Mouse (Mus musculus) thymus, adult 2 months (tissue): ENCODE measurements around the gene Lsm2. TPM values are rescaled to one million over a fixed set of nuclear protein-coding genes. Genes with fewer than 3 reads are reported as not detected.
"Not testable (repeated sequence)": the region's sequence is repeated elsewhere in the genome, so short reads cannot be mapped to it uniquely, and the experiment has no call there.

ENCODE experiments used
- DNase-seq: peaks from one replicate; pipeline ENCODE4 v3.0.0; 2021
- H3K27ac ChIP-seq: fragments of 200-500 bp; 2 replicates; pipeline ENCODE4 v1.5.1; 2012; ENCODE audit warnings: low read length, control low read depth; ENCODE audit not compliant: control insufficient read depth, insufficient read depth
- H3K27me3 ChIP-seq: fragments of 200-500 bp; 2 replicates; pipeline ENCODE4 v1.6.1; 2012; ENCODE audit warnings: mild to moderate bottlenecking, low read length, moderate library complexity, mixed read lengths; ENCODE audit not compliant: control insufficient read depth, insufficient read depth
- H3K36me3 ChIP-seq: fragments of 200-500 bp; 2 replicates; pipeline ENCODE4 v1.6.1; 2012; ENCODE audit warnings: mild to moderate bottlenecking, low read length, moderate library complexity; ENCODE audit not compliant: control insufficient read depth, insufficient read depth
- H3K4me1 ChIP-seq: fragments of 200-500 bp; replicated peaks from 2 replicates; pipeline ENCODE4 v1.6.1; 2012; ENCODE audit warnings: low read length; ENCODE audit not compliant: control insufficient read depth, insufficient read depth
- H3K4me3 ChIP-seq: fragments of 200-500 bp; 2 replicates; pipeline ENCODE4 v1.5.1; 2012; ENCODE audit warnings: mild to moderate bottlenecking, low read length, control low read depth, moderate library complexity; ENCODE audit not compliant: control insufficient read depth, insufficient read depth
- CTCF ChIP-seq: fragments of 200-500 bp; IDR thresholded peaks from 2 replicates; pipeline ENCODE4 v1.5.1; 2012; ENCODE audit warnings: mild to moderate bottlenecking, control low read depth, low read length, moderate library complexity, borderline replicate concordance; ENCODE audit not compliant: control insufficient read depth, poor library complexity, insufficient read depth; ENCODE audit errors: extremely low read depth
- POLR2A ChIP-seq: fragments of 200-500 bp; IDR thresholded peaks from 2 replicates; pipeline ENCODE4 v1.6.1; 2012; ENCODE audit warnings: mild to moderate bottlenecking, low read length, control low read depth, moderate library complexity; ENCODE audit not compliant: control insufficient read depth, poor library complexity, insufficient read depth; ENCODE audit errors: extremely low read depth
- WGBS: fragments of 180-500 bp; shearing (Covaris S2); methylation state at CpG from one replicate; pipeline ENCODE4 v1.1.7; 2018; 5-methylcytosine and 5-hydroxymethylcytosine counted together
- polyA plus RNA-seq: library from polyadenylated mRNA; depleted of rRNA; stranded (reverse); fragments of >200 nt; gene quantifications from 2 replicates; pipeline ENCODE4 v1.2.3, GENCODE M21; 2012

The Lsm2 gene
- polyA plus RNA-seq, 1 experiment = 207 TPM

- TF ChIP-seq POLR2A = peak; percentile 38; the same call in 1 of the 2 replicates
- H3K4me1 ChIP-seq = peaks cover 38% of the 10 kb centered on the region
- WGBS = 2% methylated on average over 30 of the region's 32 CpGs
- not testable (repeated sequence) for H3K27me3 ChIP-seq, DNase-seq
- H3K36me3 ChIP-seq = peaks cover 17% of the 10 kb centered on the region
- peak overlapping the region; percentile 90 for H3K27ac ChIP-seq
- peak overlapping the region; percentile 85 for H3K4me3 ChIP-seq
Observed at GRCm38 (mm10) chr17:34999871-35000716, 18.4 kb downstream of the Lsm2 start.

DNA sequence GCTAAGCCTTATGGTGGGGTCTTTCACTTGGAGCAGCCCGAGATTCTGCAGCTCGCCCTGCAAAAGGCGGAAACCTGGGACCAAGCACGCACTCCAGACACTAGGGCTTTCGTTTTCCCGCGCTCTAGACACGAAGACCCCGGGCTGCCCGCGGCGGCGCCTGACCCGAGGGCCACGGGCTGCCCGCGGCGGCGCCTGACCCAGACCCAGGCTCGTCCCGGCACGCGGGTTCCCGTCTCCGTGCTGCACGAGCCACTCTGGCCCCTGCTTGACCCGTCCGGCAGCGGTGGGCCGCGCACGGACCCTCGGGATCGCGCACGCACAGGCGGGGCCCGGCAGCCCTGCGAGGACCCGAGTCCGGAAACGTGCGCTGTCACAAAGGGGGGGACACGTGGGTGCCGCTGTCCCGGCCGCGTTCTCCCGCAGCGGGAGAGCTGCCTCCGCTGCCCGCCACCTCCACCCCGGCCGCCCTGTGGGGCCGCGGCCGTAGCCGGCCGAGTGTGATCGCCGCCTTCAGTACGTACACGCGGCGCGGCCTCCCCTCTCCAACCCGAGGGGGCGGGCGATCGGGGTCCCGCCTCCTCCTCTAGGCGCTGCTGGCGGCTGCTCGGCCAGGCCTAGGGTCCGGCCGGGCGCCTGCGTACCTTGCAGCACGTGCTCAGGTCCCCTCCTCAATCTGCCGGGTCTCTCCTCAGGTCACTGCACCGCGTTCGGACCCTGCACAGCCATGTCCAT lies 19.2 kb downstream of the Lsm2 start, which contains the start of gene Vars:
Gene Vars (plus strand): TSS at position 271 of the 735 bp plus-strand sequence.
- under 1% methylated on average over 83 of the region's 83 CpGs for WGBS
- DNase-seq = peak; percentile 80
- Histone ChIP-seq H3K36me3 (peaks cover 22% of the 10 kb centered on the region), H3K4me3 (peak within 1 kb of the TSS; percentile 85), H3K4me1 (peaks cover 38% of the 10 kb centered on the region), H3K27me3 (no peaks in the 10 kb centered on the region), H3K27ac (peak within 1 kb of the TSS; percentile 90)
- TF ChIP-seq POLR2A = no peak
- no peak; the same call in 1 of the 2 replicates for TF ChIP-seq CTCF

GRCm38 (mm10) chr17:35001452-35002152 lies 19.9 kb downstream of the Lsm2 start:
- TF ChIP-seq CTCF (0 out of 2 replicates have a peak, but pooled peaks have one; percentile 10), POLR2A (no peak; the same call in 1 of the 2 replicates)
- H3K36me3 ChIP-seq = peaks cover 22% of the 10 kb centered on the region
- H3K4me3 ChIP-seq = peak overlapping the region; percentile 85
- under 1% methylated on average over 35 of the region's 35 CpGs for WGBS
- peak; percentile 40 for DNase-seq
- peak overlapping the region; percentile 63 for H3K27ac ChIP-seq
- H3K27me3 ChIP-seq = no peaks in the 10 kb centered on the region
- peaks cover 36% of the 10 kb centered on the region for H3K4me1 ChIP-seq

DNA sequence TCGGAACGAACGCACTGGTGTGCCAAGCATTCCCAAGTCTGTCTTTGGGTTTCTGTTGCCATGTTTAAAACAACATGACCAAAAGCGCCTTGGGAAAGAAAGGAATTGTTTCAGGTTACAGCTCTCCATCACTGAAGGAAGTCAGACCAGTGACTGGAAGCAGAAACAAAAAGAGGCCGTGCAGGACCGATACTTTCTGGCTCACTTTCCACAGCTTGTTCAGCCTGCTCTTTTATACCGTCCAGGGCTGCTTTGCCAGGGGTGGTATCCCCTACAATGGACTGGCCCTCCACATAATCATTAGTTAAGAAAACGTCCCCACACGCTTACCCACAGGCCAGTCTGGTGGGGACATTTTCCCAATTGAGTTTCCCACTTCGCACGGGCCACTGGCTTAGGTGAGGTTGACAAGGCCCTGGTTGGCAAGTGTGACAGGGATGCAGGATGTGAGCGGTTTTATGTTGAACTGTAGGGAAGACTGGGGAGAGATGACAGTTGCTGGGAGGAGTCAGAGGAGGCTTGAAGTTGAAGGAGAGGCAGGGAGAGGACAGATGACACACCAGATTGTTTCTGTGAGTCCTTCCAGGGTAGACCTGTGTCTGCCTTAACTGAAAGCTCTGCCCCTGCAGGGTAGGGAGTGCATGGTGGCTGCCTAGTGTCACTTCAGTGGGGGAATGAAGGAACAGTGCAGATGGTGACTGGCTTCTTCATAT lies 20.6 kb downstream of the Lsm2 start:
- H3K4me1 ChIP-seq = peaks cover 33% of the 10 kb centered on the region
- WGBS = 2% methylated on average over 12 of the region's 12 CpGs
- H3K36me3 ChIP-seq = peaks cover 22% of the 10 kb centered on the region
- TF ChIP-seq CTCF = no peak
- no peak for TF ChIP-seq POLR2A
- peak overlapping the region; percentile 85 for H3K4me3 ChIP-seq
- DNase-seq = no peak
- H3K27me3 ChIP-seq = no peaks in the 10 kb centered on the region
- peak overlapping the region; percentile 63 for H3K27ac ChIP-seq

- DNase-seq = no peak
- no peak overlapping the region for H3K4me3 ChIP-seq
- no peaks in the 10 kb centered on the region for H3K27me3 ChIP-seq
- 42% methylated on average over 9 of the region's 9 CpGs for WGBS
- peaks cover 29% of the 10 kb centered on the region for H3K4me1 ChIP-seq
- peaks cover 14% of the 10 kb centered on the region for H3K36me3 ChIP-seq
- TF ChIP-seq POLR2A (no peak), CTCF (no peak)
- no peak overlapping the region for H3K27ac ChIP-seq
Observed at GRCm38 (mm10) chr17:35003022-35003838, 21.6 kb downstream of the Lsm2 start.
